Mouse (Mus musculus): ENCODE measurements around the gene Dek.

DNA sequence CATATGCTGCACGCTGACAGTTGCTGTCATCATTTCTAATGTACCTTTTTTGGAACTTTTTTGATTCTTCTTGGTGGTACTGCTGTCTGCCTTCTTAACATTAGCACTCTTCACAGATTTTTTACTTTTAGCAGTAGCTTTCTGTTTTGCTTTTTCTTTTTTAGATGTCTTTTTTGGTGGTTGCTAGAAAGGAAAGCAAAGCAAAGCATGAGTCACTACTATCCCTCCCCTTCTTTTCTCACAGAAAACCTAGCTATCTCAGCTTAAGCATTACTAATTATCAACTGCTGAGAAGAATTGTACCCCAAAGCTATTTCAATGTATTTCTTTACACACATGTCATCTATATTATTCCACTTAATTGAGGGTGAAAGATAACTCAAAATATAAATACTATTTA lies 17.6 kb downstream of the Dek start:
- no peak for TF ChIP-seq CTCF (conservative IDR thresholded peaks at IDR 0.05; ENCODE audit: insufficient read depth, insufficient read length, low read depth, low read length)
- TF ChIP-seq POLR2A (IDR thresholded peaks at IDR 0.05; ENCODE audit: low read depth, low read length) = no peak

All from kidney, adult 2 months (tissue).